Mouse (Mus musculus): Measurements from ENCODE around the gene Apol9a. TPM values are rescaled to one million over a fixed set of nuclear protein-coding genes. Genes with fewer than 3 reads are reported as not detected.
A peak's percentile ranks its signal among the peaks of the same experiment; 100 is the strongest.
"Not testable (repeated sequence)": the region's sequence is repeated elsewhere in the genome, so short reads cannot be mapped to it uniquely, and the experiment has no call there.

The Apol9a gene
- total RNA-seq (2017): not detected in 3 replicates

DNA sequence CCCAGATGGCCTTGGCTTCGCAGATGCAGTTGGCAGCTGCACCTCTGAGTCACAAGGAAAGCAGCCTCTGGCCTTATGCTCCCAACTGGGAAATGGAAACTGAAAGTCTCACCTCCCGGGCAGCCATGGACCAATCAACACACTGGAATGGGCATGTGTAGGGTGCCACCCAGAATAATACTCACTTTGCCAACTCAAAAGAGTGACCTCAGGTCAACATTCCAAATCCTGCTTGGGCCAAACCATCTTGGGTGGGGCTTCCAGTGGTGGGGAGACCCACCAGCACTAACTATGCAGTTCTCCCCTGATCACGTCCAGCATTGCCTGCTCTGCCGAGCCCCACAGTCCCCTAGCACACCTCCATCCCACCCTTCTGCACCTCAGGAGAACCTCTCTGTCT is at the start of gene Apol9a:
Gene Apol9a, minus strand, starts transcription at position 101 of the 400 bp plus-strand sequence.
- ATAC-seq (replicated peaks; ENCODE audit: insufficient number of reproducible peaks, low FRiP score, low TSS enrichment, poor library complexity, severe bottlenecking): not testable (repeated sequence)

DNA sequence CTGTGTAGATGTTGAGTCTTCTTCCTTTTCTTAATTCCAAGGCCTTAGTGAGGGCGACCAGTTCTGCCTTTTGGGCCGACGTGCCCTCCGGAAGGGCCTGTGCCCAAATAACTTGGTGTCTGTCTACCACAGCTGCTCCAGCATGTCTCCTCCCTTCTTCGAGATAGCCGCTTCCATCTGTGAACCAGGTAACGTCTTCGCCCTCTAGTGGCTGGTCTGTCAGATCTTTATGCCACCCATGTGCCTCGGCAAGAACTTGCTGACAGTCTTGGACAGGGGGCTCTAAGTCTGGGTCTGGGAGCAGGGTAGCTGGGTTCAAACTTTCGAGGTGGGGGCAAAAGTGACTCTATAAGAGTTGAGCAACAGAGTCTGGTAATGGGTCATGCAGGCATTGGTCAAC is 39.0 kb upstream of the Apol9a start:
- not testable (repeated sequence) for ATAC-seq (replicated peaks; ENCODE audit: insufficient number of reproducible peaks, low FRiP score, low TSS enrichment, poor library complexity, severe bottlenecking)

DNA sequence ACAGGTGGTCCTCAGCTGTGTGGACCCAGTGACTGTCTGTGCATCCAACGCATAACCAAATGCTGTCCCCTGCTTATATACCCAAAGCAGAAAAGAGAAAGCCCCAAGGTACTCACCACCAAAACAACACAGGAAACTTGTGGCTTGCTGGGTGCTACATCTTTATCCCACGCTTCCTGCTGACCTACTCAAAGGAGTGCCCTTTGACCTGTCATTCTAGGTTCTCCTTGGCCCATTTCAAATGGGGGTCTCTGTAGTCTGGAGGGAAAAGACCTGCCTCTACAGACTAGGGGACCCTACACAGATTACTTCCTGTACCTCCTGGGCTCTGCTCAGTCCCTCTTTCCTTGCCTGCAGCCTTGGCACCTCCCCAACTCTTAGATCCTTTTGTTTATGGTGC is 36.5 kb upstream of the Apol9a start, which contains the start of gene Apol7b:
Gene Apol7b, minus strand, starts transcription at position 101 of the 400 bp plus-strand sequence.
- ATAC-seq (replicated peaks; ENCODE audit: insufficient number of reproducible peaks, low FRiP score, low TSS enrichment, poor library complexity, severe bottlenecking): not testable (repeated sequence)

DNA sequence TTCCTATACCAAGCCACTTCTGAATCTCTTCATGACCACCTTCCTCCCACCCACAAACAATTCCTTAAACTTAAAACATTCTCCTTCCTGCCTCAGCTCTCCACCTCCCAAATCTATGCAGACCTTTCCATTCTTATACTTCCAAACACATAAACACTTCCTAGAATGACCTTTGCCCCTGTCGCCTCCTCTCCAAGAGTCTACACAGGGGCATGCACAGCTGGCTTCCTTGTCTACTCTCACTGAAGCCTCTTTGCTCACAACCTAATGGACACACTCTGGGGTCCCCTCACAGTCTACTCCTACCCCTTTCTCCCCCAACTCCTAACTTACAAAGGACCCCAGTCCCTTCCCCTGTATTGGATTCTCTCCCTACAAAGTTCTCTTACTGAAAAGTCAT is 34.7 kb upstream of the Apol9a start:
- not testable (repeated sequence) for ATAC-seq (replicated peaks; ENCODE audit: insufficient number of reproducible peaks, low FRiP score, low TSS enrichment, poor library complexity, severe bottlenecking)

DNA sequence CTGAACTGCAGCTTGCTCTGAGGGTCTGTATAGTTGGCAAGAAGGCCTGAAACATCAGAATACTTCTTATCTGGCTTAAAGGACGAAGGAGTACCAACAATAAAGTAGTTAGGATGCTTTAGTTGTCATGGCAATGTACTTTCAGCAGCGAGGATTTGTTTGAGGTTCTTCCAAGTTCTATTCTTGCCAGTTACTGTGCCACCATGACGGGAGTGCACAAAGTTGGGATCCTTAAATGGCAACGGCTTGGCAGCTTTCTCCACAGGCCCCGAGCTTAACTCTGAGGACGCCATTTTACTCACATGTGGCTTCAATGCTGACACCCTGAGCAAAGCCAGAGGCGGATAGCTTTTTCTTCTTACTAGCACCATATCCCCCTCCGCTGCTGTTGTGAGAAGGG is 33.8 kb upstream of the Apol9a start:
- not testable (repeated sequence) for ATAC-seq (replicated peaks; ENCODE audit: insufficient number of reproducible peaks, low FRiP score, low TSS enrichment, poor library complexity, severe bottlenecking)

DNA sequence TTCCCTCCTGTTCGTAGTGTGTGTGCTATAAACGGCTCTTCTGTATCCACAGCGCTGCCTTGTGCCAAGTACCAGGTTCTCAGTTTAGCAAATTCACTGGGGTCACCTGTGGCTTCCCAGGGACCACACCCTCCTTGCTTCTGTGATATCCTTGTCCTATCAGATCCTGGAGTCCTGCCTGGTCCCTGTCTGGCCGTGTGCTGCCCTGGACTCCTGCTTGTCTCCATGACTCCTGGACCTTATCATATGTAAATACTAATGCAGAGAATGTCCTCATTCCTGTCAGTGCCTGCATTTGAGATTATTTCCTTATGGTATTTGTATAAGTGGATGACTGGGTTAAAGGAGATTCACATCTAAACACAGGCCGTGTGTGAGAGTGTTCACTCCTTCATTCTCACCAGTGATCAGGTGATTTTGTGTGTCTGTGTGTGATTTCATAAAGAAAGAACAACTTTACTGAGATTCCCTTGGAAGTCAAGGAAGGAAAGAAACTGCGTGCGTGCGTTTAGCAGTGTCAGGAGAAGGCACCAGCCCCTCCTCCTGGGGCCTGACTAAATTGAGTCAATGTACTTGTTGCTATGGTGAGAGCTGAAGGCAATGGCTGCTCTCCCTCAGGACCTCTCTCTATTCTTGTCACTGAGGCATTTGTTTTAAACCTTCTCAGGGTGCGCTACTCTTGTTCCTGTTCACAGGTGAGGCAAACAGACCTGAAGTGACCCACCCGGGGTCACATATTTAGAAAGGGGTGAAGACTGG is 17.9 kb upstream of the Apol9a start:
- ATAC-seq (replicated peaks; ENCODE audit: insufficient number of reproducible peaks, low FRiP score, low TSS enrichment, poor library complexity, severe bottlenecking): not testable (repeated sequence)

DNA sequence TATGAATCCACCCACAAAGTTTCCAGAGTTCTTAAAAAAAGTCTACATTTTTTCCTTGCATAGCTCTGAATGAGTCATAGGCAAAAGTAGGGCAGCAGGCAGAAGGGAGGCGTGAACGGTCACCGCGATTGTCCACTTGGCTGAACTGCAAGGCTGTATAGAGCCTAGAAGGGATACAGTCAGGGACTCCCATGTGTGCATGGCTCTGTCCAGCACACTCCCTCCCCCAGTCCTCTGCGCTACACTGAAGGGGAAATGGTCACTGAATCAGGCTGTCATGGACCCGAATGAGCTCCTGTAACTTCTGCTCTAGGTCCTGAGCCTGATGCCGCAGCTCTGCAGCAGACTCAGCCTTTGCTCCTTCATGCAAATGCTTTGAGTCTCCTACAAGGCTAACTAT is 12.0 kb upstream of the Apol9a start:
- ATAC-seq (replicated peaks; ENCODE audit: insufficient number of reproducible peaks, low FRiP score, low TSS enrichment, poor library complexity, severe bottlenecking): not testable (repeated sequence)

DNA sequence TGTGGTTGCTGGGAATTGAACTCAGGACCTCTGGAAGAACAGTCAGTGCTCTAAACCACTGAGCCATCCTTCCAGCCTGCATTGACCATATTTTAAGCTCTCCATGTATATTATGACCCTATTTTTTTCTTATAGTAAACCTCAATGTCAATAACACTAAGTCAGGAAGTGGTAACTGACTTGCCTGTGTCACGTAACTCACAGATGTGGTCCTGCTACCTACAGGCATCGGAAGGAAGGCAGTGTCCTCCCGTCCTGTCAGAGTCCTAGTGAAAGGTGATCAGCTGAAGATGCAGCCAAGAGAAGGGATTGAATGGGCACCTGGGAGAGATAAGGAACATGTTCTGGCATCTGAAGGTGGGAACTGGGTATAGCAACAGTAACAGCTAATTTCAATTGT is 8.7 kb upstream of the Apol9a start:
- ATAC-seq (replicated peaks; ENCODE audit: insufficient number of reproducible peaks, low FRiP score, low TSS enrichment, poor library complexity, severe bottlenecking): not testable (repeated sequence)

DNA sequence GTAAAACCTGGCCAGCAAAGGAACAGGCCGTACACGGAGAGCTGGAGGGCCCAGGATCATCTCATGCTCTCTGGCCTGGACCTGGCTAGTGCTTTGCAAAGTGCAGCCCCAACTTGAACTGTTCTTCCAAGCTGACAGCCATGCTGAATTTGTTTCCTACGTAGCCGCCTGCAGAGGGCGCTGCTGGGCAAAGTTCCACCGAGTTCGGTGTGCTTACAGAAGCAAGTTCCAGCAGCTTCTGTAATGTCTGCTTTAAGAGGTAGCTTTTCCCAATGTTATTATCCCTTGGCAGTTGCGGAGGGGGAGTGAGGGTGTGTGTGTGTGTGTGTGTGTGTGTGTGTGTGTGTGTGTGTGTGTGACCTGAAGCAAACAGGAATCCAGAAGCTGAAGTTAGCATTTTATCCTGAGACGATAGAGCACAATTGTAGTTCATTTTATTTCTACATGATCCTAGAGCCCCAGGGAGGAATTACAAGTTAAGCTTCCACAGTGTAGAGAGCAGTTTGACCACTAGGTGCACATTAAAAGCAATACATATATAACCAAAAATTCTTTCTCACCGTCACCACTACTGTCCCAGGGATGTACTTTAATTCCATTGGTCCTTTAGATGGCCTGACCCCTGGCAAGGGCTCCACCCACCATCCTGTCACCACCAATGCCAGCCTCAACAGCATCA is 5.9 kb upstream of the Apol9a start:
- not testable (repeated sequence) for ATAC-seq (replicated peaks; ENCODE audit: insufficient number of reproducible peaks, low FRiP score, low TSS enrichment, poor library complexity, severe bottlenecking)

DNA sequence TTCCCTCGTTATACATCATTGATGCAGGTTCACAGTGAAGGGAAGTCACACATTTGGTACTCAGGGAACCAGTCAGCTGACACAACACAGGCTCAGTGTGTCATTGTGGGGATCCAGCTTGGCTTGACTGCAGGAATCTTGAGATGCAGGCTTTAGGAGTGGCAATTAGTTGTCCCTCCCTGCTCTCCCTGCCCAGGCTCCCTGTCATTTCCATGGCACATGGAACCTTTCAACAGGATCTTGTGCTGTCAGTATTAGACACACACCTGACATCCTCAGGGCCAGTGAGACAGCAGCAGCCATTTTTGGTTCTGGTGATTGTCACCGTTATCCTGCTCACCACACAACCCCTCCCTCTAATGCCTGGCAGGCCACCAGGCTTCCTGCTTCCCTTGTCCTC is 4.7 kb upstream of the Apol9a start:
- ATAC-seq (replicated peaks; ENCODE audit: insufficient number of reproducible peaks, low FRiP score, low TSS enrichment, poor library complexity, severe bottlenecking): not testable (repeated sequence)

DNA sequence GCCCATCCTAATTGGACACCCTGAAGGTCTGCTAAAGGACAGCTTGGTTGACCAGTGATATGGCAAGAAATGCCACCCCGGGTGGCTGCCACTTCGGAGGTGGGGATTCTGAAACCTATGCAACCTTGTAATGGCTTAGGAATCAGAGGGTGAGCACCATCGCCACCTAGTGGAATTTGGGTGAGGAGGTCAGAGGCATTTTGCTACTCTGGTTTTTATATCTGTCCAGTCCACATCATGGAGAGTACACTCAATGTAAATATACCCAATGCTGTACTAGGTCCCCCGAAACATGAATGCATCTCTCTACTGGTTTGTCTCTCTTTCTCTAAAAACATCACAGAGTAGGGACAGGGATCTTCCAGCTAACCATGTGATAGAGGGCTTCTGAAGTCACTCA is 1.8 kb upstream of the Apol9a start:
- 0 out of 2 replicates have a peak, but pooled peaks have one; percentile 34 for ATAC-seq (replicated peaks; ENCODE audit: insufficient number of reproducible peaks, low FRiP score, low TSS enrichment, poor library complexity, severe bottlenecking)

DNA sequence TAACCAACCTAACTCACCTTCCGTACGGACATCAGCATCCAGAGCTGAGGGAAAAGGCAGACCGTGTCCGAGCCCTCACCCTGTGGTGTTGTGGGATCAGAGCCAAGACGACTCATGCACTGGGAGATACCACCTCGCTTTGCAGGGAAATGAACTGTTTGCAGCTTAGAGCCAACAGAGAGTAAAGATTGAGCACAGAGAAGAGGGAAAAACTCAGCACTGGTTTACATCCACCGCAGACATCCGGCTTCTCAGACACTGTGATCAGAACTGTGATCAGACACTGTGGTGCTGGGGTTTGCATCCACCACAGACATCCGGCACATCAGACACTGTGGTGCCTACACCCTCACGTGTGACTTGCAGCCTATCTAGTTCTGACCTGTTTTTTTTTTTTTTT is 4.6 kb downstream of the Apol9a start:
- ATAC-seq (replicated peaks; ENCODE audit: insufficient number of reproducible peaks, low FRiP score, low TSS enrichment, poor library complexity, severe bottlenecking): not testable (repeated sequence)

DNA sequence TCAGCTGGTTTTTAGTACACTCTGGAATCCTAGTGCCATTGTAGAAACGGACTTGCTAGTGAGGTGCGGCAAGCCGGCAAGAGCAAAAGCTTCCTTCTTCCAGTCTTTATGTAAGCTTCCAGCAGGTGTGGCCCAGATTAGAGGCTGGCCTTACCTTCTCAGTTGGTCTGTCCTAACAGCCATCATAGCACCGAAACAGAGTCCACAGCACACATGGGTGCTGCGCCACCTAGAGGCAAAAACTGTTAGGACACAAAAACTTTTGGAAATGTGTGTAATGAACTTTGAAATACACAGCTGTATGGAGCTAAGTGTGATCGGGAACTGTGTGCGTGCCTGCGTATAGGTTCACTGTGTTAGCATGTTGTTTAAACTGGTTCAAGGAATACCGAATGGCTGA is 11.9 kb downstream of the Apol9a start, which contains the start of gene Apol7a:
Gene Apol7a, minus strand, starts transcription at position 84 of the 400 bp plus-strand sequence.
- not testable (repeated sequence) for ATAC-seq (replicated peaks; ENCODE audit: insufficient number of reproducible peaks, low FRiP score, low TSS enrichment, poor library complexity, severe bottlenecking)

DNA sequence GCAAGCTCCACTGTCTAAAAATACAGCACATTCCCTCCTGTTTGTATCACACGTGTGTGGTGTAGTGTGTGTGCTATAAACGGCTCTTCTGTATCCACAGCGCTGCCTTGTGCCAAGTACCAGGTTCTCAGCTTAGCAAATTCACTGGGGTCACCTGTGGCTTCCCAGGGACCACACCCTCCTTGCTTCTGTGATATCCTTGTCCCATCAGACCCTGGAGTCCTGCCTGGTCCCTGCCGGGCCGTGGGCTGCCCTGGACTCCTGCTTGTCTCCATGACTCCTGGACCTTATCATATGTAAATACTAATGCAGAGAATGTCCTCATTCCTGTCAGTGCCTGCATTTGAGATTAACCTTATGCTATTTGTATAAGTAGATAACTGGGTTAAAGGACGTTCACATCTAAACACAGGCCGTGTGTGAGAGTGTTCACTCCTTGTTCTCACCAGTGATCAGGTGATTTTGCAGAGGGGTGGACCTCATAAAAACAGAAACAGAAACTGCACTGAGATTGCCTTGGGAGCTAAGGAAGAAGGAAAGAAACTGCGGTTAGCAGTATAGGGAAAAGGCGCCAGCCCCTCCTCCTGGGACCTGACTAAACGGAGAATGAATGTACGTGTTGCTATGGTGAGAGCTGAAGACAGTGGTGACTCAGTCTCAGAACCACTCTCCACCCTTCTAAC is 13.3 kb downstream of the Apol9a start:
- not testable (repeated sequence) for ATAC-seq (replicated peaks; ENCODE audit: insufficient number of reproducible peaks, low FRiP score, low TSS enrichment, poor library complexity, severe bottlenecking)

DNA sequence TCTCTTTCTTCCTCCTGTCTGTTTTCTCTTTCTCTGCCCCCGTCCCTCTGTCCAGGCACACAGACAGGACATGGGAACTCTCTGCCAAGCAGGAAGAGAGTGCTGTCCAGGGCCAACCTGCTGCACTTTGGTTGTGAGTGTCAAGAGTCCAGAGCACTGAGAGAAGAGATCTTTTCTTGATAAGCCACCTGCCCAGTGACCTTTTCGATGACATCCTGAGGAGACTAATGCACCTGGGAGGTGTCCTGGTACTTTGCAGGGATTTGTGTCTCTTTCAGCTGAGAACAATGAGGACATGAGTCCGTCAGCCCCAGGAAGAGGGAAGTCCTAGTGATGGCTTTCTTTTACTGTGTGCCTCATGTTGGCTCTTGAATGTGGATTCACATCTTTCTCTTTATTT is 17.1 kb downstream of the Apol9a start:
- ATAC-seq (replicated peaks; ENCODE audit: insufficient number of reproducible peaks, low FRiP score, low TSS enrichment, poor library complexity, severe bottlenecking): not testable (repeated sequence)

DNA sequence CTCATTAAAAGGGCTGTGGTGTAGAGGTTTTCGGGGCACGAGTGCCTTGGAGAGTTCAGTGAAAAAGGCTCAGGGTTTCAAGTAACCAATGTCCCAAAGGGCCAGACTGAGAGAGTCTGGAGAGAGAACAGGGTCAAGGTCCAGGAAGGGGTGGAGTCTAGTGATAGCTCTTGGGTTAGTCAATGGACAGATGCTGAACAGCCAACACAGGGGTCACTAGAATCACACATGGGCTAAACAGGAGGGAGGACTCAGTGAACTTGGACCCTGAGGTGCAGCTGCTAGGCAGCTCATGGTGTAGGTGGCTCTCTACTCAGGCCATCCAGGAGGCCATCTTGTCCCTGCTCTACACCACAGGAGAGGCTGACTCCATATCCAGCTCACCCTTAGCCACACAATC is 23.5 kb downstream of the Apol9a start:
- ATAC-seq (replicated peaks; ENCODE audit: insufficient number of reproducible peaks, low FRiP score, low TSS enrichment, poor library complexity, severe bottlenecking): no peak

DNA sequence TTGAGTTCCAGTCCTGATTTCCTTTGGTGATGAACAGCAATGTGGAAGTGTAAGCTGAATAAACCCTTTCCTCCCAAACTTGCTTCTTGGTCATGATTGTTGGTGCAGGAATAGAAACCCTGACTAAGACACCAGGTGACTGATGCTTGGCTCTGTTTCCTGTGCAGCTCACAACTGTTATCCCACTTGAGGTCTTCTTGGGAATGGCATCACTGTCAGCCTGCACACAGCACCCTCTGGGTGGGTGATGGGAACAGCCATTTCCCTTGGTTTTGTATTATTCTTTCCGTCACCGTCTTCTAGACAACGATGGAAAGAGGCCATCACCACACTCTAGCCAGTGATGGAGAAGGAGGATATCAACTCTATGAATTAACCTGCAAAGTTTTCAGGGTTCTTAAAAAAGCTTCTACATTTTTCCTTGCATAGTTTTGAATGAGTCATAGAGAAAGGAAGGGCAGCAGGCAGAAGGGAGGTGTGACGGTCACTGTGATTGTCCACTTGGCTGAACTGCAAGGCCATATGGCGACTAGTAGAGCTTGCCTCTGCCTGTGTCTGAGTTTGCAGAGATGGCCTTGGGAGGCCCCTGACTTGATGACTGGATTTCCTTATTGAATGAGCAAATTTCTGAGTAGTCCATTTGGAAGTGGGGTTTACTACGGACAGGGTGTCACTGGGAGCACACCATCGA is 26.4 kb downstream of the Apol9a start:
- ATAC-seq (replicated peaks; ENCODE audit: insufficient number of reproducible peaks, low FRiP score, low TSS enrichment, poor library complexity, severe bottlenecking): no peak

DNA sequence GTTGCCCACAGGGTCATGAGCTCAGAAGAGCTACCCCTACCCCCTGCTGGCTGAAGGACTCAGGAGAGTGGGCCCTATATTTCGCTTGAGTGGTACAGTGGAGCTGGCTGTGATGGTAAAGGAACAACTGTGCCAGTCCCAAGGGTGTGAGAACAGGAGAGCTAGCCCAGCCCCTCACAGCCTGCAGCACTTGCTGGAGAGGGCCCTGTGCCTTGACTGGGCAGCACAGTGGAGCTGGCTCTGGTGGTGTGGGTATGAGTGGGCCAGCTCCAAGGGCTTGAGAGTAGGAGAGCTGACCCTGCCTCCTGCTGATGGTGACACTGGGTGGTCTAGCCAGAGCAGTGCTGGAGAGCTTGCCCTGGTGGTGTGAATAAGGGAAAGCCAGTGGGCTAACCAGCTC is 28.1 kb downstream of the Apol9a start:
- ATAC-seq (replicated peaks; ENCODE audit: insufficient number of reproducible peaks, low FRiP score, low TSS enrichment, poor library complexity, severe bottlenecking): no peak

Measured in monocyte, adult 5-6 weeks (primary cell).